Mouse (Mus musculus) myocyte (in vitro differentiated cells): ENCODE results near the gene Ly86. TPM values are rescaled to one million over a fixed set of nuclear protein-coding genes. Genes with fewer than 3 reads are reported as not detected.

ENCODE experiments used
- H3K27me3 ChIP-seq: one replicate; pipeline ENCODE4 v1.6.1; 2011; ENCODE audit not compliant: control insufficient read depth, insufficient read depth, insufficient read length
- H3K36me3 ChIP-seq: one replicate; pipeline ENCODE4 v1.6.1; 2011; ENCODE audit not compliant: control insufficient read depth, insufficient read depth
- H3K4me2 ChIP-seq: one replicate; pipeline ENCODE4 v1.6.1; 2011; ENCODE audit warnings: low read depth, control low read depth
- H3K4me3 ChIP-seq: one replicate; pipeline ENCODE4 v1.5.1; 2011; ENCODE audit warnings: mild to moderate bottlenecking, control low read depth, moderate library complexity
- H3K79me2 ChIP-seq: one replicate; pipeline ENCODE4 v1.6.1; 2011; ENCODE audit not compliant: control insufficient read depth, insufficient read depth
- H3ac ChIP-seq: one replicate; pipeline ENCODE4 v1.6.1; 2011; ENCODE audit not compliant: control insufficient read depth, insufficient read length
- CEBPB ChIP-seq: IDR thresholded peaks from 2 replicates; pipeline ENCODE4 v1.6.1; 2011; ENCODE audit warnings: mild to moderate bottlenecking, moderate library complexity; ENCODE audit not compliant: poor library complexity, insufficient read depth, severe bottlenecking
- E2F4 ChIP-seq: IDR thresholded peaks from one replicate; pipeline ENCODE4 v1.6.1; 2011; ENCODE audit warnings: mild to moderate bottlenecking, control low read depth, moderate library complexity; ENCODE audit not compliant: insufficient read depth
- MAX ChIP-seq: IDR thresholded peaks from one replicate; pipeline ENCODE4 v1.6.1; 2011; ENCODE audit warnings: low read depth, mild to moderate bottlenecking, control low read depth
- MYOD1 ChIP-seq, 3 experiments: IDR thresholded peaks; one replicate each; pipeline ENCODE4 v1.6.1; 2011; ENCODE audit warnings: control low read depth in 2 of 3, low read depth in 2 of 3, mild to moderate bottlenecking in 2 of 3, moderate library complexity in 1 of 3; ENCODE audit not compliant: insufficient read length in 2 of 3, control insufficient read depth in 1 of 3
- MYOG ChIP-seq, 3 experiments: IDR thresholded peaks; one replicate each; pipeline ENCODE4 v1.6.1; 2011; ENCODE audit warnings: control low read depth in 2 of 3, low read depth in 2 of 3, mild to moderate bottlenecking in 2 of 3; ENCODE audit not compliant: insufficient read length in 2 of 3, control insufficient read depth in 1 of 3, insufficient read depth in 1 of 3
- POLR2A ChIP-seq: IDR thresholded peaks from one replicate; pipeline ENCODE4 v1.6.1; 2011; ENCODE audit warnings: low read depth, mild to moderate bottlenecking, control low read depth, moderate library complexity; ENCODE audit not compliant: insufficient read length
- POLR2AphosphoS2 ChIP-seq: IDR thresholded peaks from one replicate; pipeline ENCODE4 v1.6.1; 2011; ENCODE audit warnings: low read depth, control low read depth; ENCODE audit not compliant: insufficient read length
- REST ChIP-seq: IDR thresholded peaks from one replicate; pipeline ENCODE4 v1.6.1; 2011; ENCODE audit warnings: mild to moderate bottlenecking, control low read depth, moderate library complexity; ENCODE audit not compliant: insufficient read depth, insufficient read length
- SRF ChIP-seq: IDR thresholded peaks from one replicate; pipeline ENCODE4 v1.6.1; 2011; ENCODE audit warnings: low read depth; ENCODE audit not compliant: control insufficient read depth, insufficient read length
- TCF12 ChIP-seq: IDR thresholded peaks from one replicate; pipeline ENCODE4 v1.6.1; 2011; ENCODE audit warnings: mild to moderate bottlenecking, control low read depth; ENCODE audit not compliant: poor library complexity, insufficient read depth, severe bottlenecking
- TCF3 ChIP-seq: IDR thresholded peaks from one replicate; pipeline ENCODE4 v1.6.1; 2011; ENCODE audit warnings: low read depth, control low read depth; ENCODE audit not compliant: insufficient read length
- USF1 ChIP-seq: IDR thresholded peaks from one replicate; pipeline ENCODE4 v1.6.1; 2011; ENCODE audit warnings: low read depth, mild to moderate bottlenecking, control low read depth, moderate library complexity
- polyA plus RNA-seq: library from polyadenylated mRNA; unstranded; fragments of >200 nt; fragmentation: generic; extraction: Trizol; gene quantifications from one replicate; pipeline ENCODE4 v1.2.1, GENCODE M21; 2012; ENCODE audit warnings: missing spikeins

Ly86 gene
- polyA plus RNA-seq, 1 experiment = not detected

GRCm38 (mm10) chr13:37439477-37439876 lies 94.5 kb downstream of the Ly86 start:
- Histone ChIP-seq H3ac (no peak overlapping the region), H3K36me3 (no peaks in the 10 kb centered on the region), H3K27me3 (no peaks in the 10 kb centered on the region), H3K4me2 (no peak overlapping the region), H3K4me3 (no peak overlapping the region), H3K79me2 (no peaks in the 10 kb centered on the region)
- TF ChIP-seq TCF3 (no peak), MAX (no peak), SRF (no peak), USF1 (no peak), CEBPB (no peak), POLR2AphosphoS2 (no peak)

- TF ChIP-seq TCF3 = no peak
- TF ChIP-seq REST = no peak
- TF ChIP-seq CEBPB = no peak
- no peak for TF ChIP-seq SRF
- no peak for TF ChIP-seq MAX
- TF ChIP-seq E2F4 = no peak
- no peak for TF ChIP-seq MYOG (IDR thresholded peaks at IDR 0.05; ENCODE audit: control insufficient read depth in 1 of 3, insufficient read depth in 1 of 3, insufficient read length in 2 of 3, low read depth in 2 of 3)
- TF ChIP-seq POLR2A = no peak
- no peak for TF ChIP-seq USF1
- no peak for TF ChIP-seq POLR2AphosphoS2
- no peak for TF ChIP-seq MYOD1 (IDR thresholded peaks at IDR 0.05; ENCODE audit: control insufficient read depth in 1 of 3, insufficient read length in 2 of 3, low read depth in 2 of 3)
- no peak for TF ChIP-seq TCF12
- H3ac ChIP-seq = no peak overlapping the region
- H3K27me3 ChIP-seq = no peaks in the 10 kb centered on the region
- no peaks in the 10 kb centered on the region for H3K79me2 ChIP-seq
- no peaks in the 10 kb centered on the region for H3K36me3 ChIP-seq
- H3K4me2 ChIP-seq = peak overlapping the region; percentile 77
- H3K4me3 ChIP-seq = no peak overlapping the region
These were observed 94.9 kb downstream of the Ly86 start for GRCm38 (mm10) chr13:37439941-37440340.

GRCm38 (mm10) chr13:37440593-37441307 lies 95.7 kb downstream of the Ly86 start:
- peak overlapping the region; percentile 77 for H3K4me2 ChIP-seq
- no peak overlapping the region for H3K4me3 ChIP-seq
- no peaks in the 10 kb centered on the region for H3K36me3 ChIP-seq
- H3ac ChIP-seq = no peak overlapping the region
- H3K27me3 ChIP-seq = no peaks in the 10 kb centered on the region
- H3K79me2 ChIP-seq = no peaks in the 10 kb centered on the region
- TF ChIP-seq MYOG (IDR thresholded peaks at IDR 0.05; ENCODE audit: control insufficient read depth in 1 of 3, insufficient read depth in 1 of 3, insufficient read length in 2 of 3, low read depth in 2 of 3) (peak in 2 of 3 experiments; percentile 38 to 85), TCF12 (peak; percentile 13), USF1 (no peak), MYOD1 (IDR thresholded peaks at IDR 0.05; ENCODE audit: control insufficient read depth in 1 of 3, insufficient read length in 2 of 3, low read depth in 2 of 3) (peak in 2 of 3 experiments; percentile 57 to 69), POLR2A (no peak), E2F4 (no peak), REST (no peak), POLR2AphosphoS2 (no peak), SRF (no peak), MAX (no peak), CEBPB (peak; percentile 44; the same call in 1 of the 2 replicates), TCF3 (no peak)

GRCm38 (mm10) chr13:37442058-37442457 lies 97.0 kb downstream of the Ly86 start:
- Histone ChIP-seq H3ac (no peak overlapping the region), H3K27me3 (no peaks in the 10 kb centered on the region), H3K4me2 (peak overlapping the region; percentile 77), H3K4me3 (no peak overlapping the region), H3K36me3 (no peaks in the 10 kb centered on the region), H3K79me2 (no peaks in the 10 kb centered on the region)
- TF ChIP-seq CEBPB = no peak
- no peak for TF ChIP-seq MYOG (IDR thresholded peaks at IDR 0.05; ENCODE audit: control insufficient read depth in 1 of 3, insufficient read depth in 1 of 3, insufficient read length in 2 of 3, low read depth in 2 of 3)

- no peak overlapping the region for H3K4me3 ChIP-seq
- no peak overlapping the region for H3K4me2 ChIP-seq
- H3K36me3 ChIP-seq = no peaks in the 10 kb centered on the region
- TF ChIP-seq SRF = no peak
- no peak for TF ChIP-seq REST
- TF ChIP-seq MYOG (IDR thresholded peaks at IDR 0.05; ENCODE audit: control insufficient read depth in 1 of 3, insufficient read depth in 1 of 3, insufficient read length in 2 of 3, low read depth in 2 of 3) = no peak
- no peak for TF ChIP-seq MAX
- no peak for TF ChIP-seq TCF12
- TF ChIP-seq E2F4 = no peak
- TF ChIP-seq POLR2AphosphoS2 = no peak
- TF ChIP-seq POLR2A = no peak
- no peak for TF ChIP-seq CEBPB
- no peak for TF ChIP-seq USF1
- TF ChIP-seq TCF3 = no peak
- no peak for TF ChIP-seq MYOD1 (IDR thresholded peaks at IDR 0.05; ENCODE audit: control insufficient read depth in 1 of 3, insufficient read length in 2 of 3, low read depth in 2 of 3)
- H3K79me2 ChIP-seq = no peaks in the 10 kb centered on the region
- no peaks in the 10 kb centered on the region for H3K27me3 ChIP-seq
- no peak overlapping the region for H3ac ChIP-seq
These were observed 97.5 kb downstream of the Ly86 start for GRCm38 (mm10) chr13:37442531-37442930.
